Comparison of ENCODE assay signal across 21 mouse cellular contexts in genomic region chr8:111424646-111425045, GRCm38 (mm10). TPM values are rescaled to one million over a fixed set of nuclear protein-coding genes. Genes with fewer than 3 reads are reported as not detected.
DNase-seq lines count a peak whose midpoint lies in the region; ATAC-seq lines count a peak whose summit lies in the region.
"Had no signal": no experiment of that assay in that cellular context is flagged by ENCODE, and none has a peak within 500 bp of the region (broad histone marks: within the 10 kb centered on the region; RNA-seq: fewer than 3 reads in every experiment).

No protein-coding gene starts in this region.

- H3K4me3 ChIP-seq in heart, embryonic 12.5 days = no peak overlapping the region
- H3K4me3 ChIP-seq: forebrain, embryonic 13.5 days; limb, embryonic 12.5 days; liver, embryonic 12.5 days; megakaryocyte, embryonic 14.5 days; midbrain, embryonic 15.5 days; neural tube, embryonic 15.5 days had no signal

- 92% methylated on average over 9 of the region's 9 CpGs for WGBS in heart, embryonic 12.5 days

- no peak for ATAC-seq in heart, embryonic 12.5 days (ENCODE audit: insufficient number of reproducible peaks, low FRiP score)
- ATAC-seq: forebrain, embryonic 13.5 days; liver, embryonic 12.5 days; midbrain, embryonic 15.5 days had no signal

- no peaks in the 10 kb centered on the region for H3K36me3 ChIP-seq in heart, embryonic 12.5 days
- H3K36me3 ChIP-seq: limb, embryonic 12.5 days; liver, embryonic 12.5 days; midbrain, embryonic 15.5 days; neural tube, embryonic 15.5 days had no signal

- no peak overlapping the region for H3K27ac ChIP-seq in heart, embryonic 12.5 days (ENCODE audit: poor library complexity, severe bottlenecking)
- H3K27ac ChIP-seq: forebrain, embryonic 13.5 days; limb, embryonic 12.5 days; liver, embryonic 12.5 days; midbrain, embryonic 15.5 days; neural tube, embryonic 15.5 days had no signal

- intact Hi-C loops in left cerebral cortex, postnatal 4 days (cut with DNase I) = no loop called here

- H3K4me1 ChIP-seq in heart, embryonic 12.5 days (replicated peaks) = no peaks in the 10 kb centered on the region
- H3K4me1 ChIP-seq: forebrain, embryonic 13.5 days; limb, embryonic 12.5 days; liver, embryonic 12.5 days; midbrain, embryonic 15.5 days; neural tube, embryonic 15.5 days had no signal

- no peak overlapping the region for H3K4me2 ChIP-seq in heart, embryonic 12.5 days
- H3K4me2 ChIP-seq: forebrain, embryonic 13.5 days; limb, embryonic 12.5 days; liver, embryonic 12.5 days; midbrain, embryonic 15.5 days; neural tube, embryonic 15.5 days had no signal

- no peaks in the 10 kb centered on the region for H3K9me3 ChIP-seq in heart, embryonic 12.5 days (replicated peaks)
- H3K9me3 ChIP-seq: forebrain, embryonic 13.5 days; limb, embryonic 12.5 days; liver, embryonic 12.5 days; megakaryocyte, embryonic 14.5 days; midbrain, embryonic 15.5 days; neural tube, embryonic 15.5 days had no signal

- no peak overlapping the region for H3K9ac ChIP-seq in heart, embryonic 12.5 days
- H3K9ac ChIP-seq: forebrain, embryonic 13.5 days; limb, embryonic 12.5 days; liver, embryonic 12.5 days; midbrain, embryonic 15.5 days; neural tube, embryonic 15.5 days had no signal

- no peaks in the 10 kb centered on the region for H3K27me3 ChIP-seq in heart, embryonic 12.5 days (replicated peaks)
- H3K27me3 ChIP-seq: forebrain, embryonic 13.5 days; midbrain, embryonic 15.5 days; neural tube, embryonic 15.5 days had no signal

- peak; percentile 86 for DNase-seq in left cerebral cortex, postnatal 4 days
- no peak for DNase-seq in left cerebral cortex, adult 18-20 months (ENCODE audit: low spot score in 2 of 2)
- DNase-seq in cerebellum, adult 18-20 months = peak; percentile 81 to 84
- peak; percentile 93 to 96 for DNase-seq in cerebellum, postnatal 14 days
- DNase-seq in thymus, postnatal 25 days = no peak
- DNase-seq in left cerebral cortex, adult 9 months (ENCODE audit: low spot score in 2 of 2) = no peak
- DNase-seq: gastrocnemius, postnatal 25 days; kidney, adult 9 months; lung, adult 2 months; right cerebral cortex, postnatal 14 days; thymus, adult 18-20 months had no signal

RNA-seq across cellular contexts. Expression of gene Fa2h, which starts 31.0 kb away (rescaled TPM):
- total RNA-seq in left cerebral cortex, postnatal 4 days (2021) = 1 to 10 TPM in 1 of 2 experiments, under 1 TPM in 1; 0.62 to 1.1 TPM
- 10 to 100 TPM; 12.2 to 14.6 TPM for total RNA-seq in left cerebral cortex, adult 18-20 months (2021)
- 0.15 TPM in 1 of 2 replicates, not detected in the other for polyA plus RNA-seq in heart, embryonic 12.5 days (2016; fragmentation: Nextera tagmentation; extraction: Ambion mirVana)
- total RNA-seq: common myeloid progenitor, adult 5-6 weeks; hematopoietic stem cell, adult 5-6 weeks had no signal
- polyA plus RNA-seq: embryonic facial prominence, embryonic 11.5 days; forebrain, embryonic 13.5 days; limb, embryonic 12.5 days; liver, embryonic 12.5 days had no signal

Comparison
In these comparisons a context has a peak if more than half of its experiments do, and no peak if none do; other contexts are left out.
1. DNase-seq: peak in left cerebral cortex, postnatal 4 days (single experiment), cerebellum, adult 18-20 months (2 of 2) and cerebellum, postnatal 14 days (2 of 2); none in left cerebral cortex, adult 18-20 months (0 of 2), thymus, postnatal 25 days (single experiment) and left cerebral cortex, adult 9 months (0 of 2).
2. RNA of gene Fa2h, which starts 31.0 kb away (total RNA-seq): 12.2 to 14.6 TPM in left cerebral cortex, adult 18-20 months; 0.62 to 1.1 TPM in left cerebral cortex, postnatal 4 days; every median in the first group is over 4 times any median in the second.